Mouse (Mus musculus): Measurements from ENCODE around the gene Tspan18.

The Tspan18 gene

GRCm38 (mm10) chr2:93161914-93162664 is 172.2 kb downstream of the Tspan18 start:
- no peak for DNase-seq (ENCODE audit: low read depth, low spot score)

- DNase-seq (ENCODE audit: low read depth, low spot score), result no peak
These were observed 173.8 kb downstream of the Tspan18 start for GRCm38 (mm10) chr2:93160467-93161035.

DNA sequence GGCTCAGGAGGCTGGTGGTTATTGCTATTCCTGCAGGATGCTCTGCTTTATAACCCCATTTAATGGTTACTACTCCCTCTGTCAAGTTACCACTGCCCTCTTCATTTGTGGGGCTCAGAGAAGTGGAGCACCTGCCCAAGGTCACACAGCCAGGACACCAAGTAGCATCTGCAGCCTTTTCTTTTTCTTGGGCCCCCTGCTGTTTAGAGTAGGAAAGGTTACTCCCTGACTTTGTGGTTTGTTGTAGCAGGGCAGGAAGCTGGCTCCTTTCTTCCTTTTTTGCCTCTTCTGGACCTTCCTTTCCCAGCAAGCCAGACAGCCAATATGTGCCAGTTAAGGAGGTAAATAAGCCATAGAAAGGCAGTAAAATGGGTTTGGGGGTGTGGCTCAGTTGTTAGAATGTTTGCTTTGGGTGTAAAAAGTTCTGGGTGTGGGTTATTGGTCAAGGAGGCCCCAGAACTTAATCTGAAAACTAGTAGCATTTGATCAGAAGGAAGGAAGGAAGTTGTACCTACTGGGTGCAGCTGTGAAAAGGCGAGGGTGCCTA is 179.7 kb downstream of the Tspan18 start:
- peak; percentile 56 for DNase-seq (ENCODE audit: low read depth, low spot score)

DNA sequence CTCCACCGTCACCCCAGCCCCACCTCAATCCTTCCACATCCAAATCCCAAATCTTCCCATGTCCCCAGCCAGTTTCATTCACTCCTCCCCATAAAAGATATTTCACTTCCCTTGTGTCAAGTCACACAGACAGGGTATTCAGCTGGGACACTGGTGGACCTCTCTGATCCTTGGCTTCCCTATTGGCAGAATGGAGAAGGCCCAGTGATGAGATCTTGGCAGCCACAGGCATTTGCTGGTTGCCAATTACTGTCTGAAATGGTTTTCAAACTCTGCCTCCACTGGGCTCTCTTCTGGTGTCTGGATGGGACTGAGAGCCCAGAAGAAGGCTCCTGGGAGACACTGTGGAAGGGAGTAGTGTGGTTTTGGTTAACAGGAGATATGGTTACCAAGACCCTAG is 180.5 kb downstream of the Tspan18 start:
- no peak for DNase-seq (ENCODE audit: low read depth, low spot score)

DNA sequence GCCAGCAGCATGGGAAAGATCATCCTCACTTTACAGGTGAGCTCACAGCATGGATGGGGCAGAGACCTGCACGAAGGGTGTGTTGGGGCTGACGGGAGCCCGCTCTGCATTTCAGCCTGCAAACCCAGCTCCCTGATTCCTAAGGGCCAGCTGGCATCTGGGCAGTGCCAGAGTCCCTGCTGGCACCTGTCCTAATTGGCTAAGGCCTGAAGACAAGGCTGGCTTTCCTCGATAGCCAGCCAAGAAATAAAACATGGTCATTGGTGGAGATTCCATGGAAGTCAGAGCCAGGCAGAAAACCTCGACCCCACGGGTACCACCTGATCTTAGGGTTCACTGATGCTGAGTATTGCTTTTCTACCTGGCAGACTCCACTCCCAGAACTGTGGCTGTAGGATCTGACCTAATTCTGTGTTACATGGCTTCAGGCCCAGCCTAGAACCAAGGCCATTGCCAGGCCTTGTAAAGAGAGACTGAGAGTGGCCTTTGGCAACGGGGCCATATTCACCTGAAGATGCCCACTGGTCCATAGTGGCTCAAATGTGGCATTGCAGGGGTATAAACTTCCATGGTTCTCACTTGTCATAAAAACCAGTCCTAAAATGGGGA is 181.3 kb downstream of the Tspan18 start:
- no peak for DNase-seq (ENCODE audit: low read depth, low spot score)

DNA sequence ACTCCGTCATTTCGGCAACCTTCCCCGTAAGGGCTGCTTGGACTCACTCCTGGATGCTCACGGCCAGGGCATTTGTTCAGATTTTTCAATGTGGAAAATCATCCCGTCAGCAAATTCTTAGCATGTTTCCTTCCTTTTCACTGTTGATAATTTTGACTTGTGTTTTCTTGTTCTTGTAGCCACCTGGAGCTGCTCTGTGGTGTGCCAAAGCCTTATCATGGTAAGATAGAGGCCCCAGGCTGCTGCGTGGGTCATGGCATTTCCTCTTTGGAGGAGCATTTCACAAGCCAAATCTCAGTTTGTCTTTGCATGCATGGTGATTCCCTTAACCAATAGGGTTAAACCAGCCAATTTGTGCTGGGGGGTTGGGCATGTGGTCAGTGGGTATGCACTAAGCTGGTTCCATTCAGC is 182.1 kb downstream of the Tspan18 start:
- DNase-seq (ENCODE audit: low read depth, low spot score), result no peak

All from R1 (cell line).